Mouse (Mus musculus) liver, adult 10 weeks (tissue): Measurements from ENCODE around the gene Zfp740. TPM values are rescaled to one million over a fixed set of nuclear protein-coding genes. Genes with fewer than 3 reads are reported as not detected.

ENCODE experiments used
- polyA plus RNA-seq: library from polyadenylated mRNA; stranded (reverse); fragments of 350-450 nt; fragmentation: Illumina TruSeq; extraction: RNeasy Lipid Tissue Mini Kit (QIAGEN cat#74804); gene quantifications from one replicate; pipeline ENCODE4 v1.2.3, GENCODE M21; 2014; ENCODE audit warnings: low read depth, low replicate concordance

Gene Zfp740
- polyA plus RNA-seq, result 9.0 TPM

DNA sequence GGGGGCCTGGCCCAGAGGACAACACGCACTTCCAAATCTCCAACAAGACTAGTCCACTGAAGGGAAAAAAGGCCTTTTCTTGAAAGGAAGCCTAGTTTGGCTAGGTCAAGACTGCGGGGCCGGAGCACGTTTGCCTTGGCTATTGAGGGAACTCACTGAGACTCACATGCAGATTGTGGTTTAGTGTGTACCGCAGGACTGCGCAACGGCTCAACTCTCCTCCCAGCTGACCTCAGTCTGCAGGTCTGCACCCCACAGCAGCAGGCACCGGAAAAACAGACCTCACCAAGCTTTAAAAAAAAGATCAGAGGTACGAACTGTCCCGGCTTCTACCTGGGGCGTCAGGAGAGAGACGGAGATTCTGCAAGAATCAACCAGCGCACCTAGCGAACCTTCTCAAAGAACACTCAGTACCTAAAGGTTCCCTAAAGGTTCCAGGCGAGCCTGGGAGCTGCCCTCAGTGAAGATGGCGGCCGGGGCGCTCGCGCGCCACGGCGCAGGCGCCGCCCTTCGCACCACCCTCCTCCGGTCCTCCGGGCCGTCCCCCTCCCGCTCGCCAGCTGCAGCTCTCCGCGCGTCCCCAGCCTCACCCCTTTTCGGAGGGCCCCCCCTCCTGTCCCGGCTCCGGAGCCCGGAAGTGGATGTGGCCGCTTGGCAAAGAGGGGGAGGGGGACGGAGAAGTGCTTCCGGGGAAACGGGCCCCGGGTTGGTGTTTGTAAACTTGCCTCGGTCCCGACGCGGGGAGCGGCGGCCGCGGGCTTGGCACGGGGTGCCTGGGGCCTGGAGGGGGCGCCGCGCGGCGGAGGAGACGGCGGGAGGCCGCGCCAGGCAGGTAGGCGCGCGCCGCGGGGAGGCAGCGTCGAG, at the start of gene Zfp740:
Gene Zfp740 (plus strand): TSS at position 279 of the 864 bp plus-strand sequence.

DNA sequence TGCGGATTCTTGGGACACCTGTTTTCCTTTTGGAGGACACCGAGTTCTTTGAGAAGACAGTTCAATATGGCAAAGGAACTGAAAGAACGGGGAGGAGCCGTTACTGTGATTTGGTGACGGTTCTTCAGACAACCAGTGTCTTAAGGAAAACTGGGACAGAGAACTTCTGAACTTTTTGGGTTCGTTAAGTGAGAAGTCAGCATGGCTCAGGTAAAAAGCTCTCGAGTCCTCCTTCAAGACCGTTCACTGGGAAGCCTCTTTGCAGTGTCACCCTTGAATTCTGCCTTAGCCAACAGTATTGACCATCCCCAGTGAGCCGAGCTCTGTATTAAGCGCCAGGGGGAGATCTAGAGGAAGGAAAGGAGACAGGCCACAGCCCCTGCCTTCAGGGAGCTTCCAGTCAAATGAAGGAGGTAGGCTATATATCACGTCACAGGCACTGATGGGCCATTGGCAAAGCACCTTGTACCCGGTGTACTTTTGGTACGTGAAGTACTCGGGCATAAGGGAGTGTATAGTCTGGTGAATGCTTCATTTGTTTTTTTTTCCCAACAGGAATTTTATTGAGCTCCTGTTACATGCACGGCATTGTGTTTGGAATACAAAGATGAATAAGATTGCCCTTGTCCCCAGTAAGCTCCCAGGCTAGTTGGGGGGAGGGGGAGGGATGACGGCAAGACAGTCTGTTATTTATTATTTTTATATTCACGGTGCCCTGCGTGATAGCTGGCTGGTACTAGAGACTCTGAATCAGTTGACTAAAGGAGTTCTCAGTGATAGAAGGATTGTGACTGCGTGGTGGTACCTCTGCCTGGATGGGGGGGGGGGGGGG, 1.8 kb downstream of the Zfp740 start, which contains the start of gene Csad:
Gene Csad (minus strand): TSS at position 51 of the 832 bp plus-strand sequence.

DNA sequence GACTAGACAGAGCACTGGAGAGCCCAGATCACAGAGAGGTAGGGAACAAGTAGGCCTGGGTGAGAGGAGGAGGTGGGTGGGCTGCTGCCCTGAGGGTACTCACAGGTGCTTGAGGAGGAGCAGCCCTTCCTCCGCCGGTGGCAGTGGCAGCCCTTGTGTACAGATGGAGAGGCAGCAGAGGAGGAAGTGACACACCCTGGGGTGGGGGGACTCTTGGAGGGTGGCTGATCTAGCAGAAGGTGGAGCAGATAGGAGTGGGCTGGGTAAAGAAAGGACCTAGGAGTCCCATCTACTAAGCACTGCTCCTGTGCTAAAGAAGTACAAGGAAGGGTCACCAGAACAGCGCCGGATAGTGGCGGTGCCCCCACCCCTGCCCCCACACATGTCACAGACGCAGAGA, 28.7 kb downstream of the Zfp740 start, which contains the start of gene Itgb7:
Gene Itgb7 (minus strand): TSS at position 197 of the 400 bp plus-strand sequence.

DNA sequence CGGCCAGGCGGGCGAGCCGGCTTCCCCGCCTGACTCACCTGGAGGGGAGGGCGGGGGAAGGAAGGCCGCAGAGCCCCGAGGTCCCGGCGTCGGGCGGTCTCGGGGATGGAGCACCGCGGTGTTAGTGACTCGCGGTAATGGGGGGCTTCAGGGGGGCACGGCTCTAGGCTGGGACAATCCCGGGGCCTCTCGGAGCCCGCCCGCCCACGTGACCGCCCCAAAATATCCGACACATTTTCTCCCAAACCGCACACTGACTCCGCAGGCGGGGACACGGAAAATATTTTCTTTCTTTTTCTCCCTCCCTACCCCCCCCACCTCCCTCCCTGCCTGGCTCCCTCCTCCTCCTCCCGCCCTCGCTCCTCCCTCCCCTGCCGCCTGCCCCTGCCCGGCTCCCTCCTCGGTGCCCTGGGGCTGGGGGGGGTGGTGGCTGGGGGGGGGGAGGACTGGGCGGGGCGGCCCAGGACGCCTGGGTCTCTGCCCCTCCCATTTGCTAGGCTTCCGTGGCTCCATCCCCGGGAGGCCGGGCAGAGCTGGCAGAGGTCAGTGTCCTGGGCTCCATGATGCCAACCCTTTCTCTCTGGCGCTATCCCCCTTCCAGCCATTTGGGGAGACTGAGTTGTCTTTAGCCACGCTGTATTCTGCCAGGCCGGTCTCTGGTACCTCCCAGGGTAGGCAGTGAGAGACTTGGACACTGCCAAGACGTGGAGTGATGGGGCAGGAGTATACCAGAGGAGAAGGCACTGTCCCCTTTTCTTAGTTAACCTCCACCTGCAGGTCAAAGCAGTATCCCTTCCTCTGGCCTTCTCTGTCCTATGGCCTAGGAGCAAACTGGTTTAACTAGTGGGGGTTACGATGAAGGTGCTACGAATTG, 54.4 kb downstream of the Zfp740 start, which contains the start of gene Rarg:
Gene Rarg (minus strand): TSS at position 316 of the 874 bp plus-strand sequence.

Other genes with a start within 250 kb of the Zfp740 start
- gene Krt78, start 249.0 kb upstream of the Zfp740 start, polyA plus RNA-seq, result not detected
- 16.7 TPM for gene Krt8, start 198.8 kb upstream of the Zfp740 start, polyA plus RNA-seq
- 19.0 TPM for gene Krt18, start 175.1 kb upstream of the Zfp740 start, polyA plus RNA-seq
- 130 TPM for gene Eif4b, start 129.5 kb upstream of the Zfp740 start, polyA plus RNA-seq
- gene Tns2, start 102.8 kb upstream of the Zfp740 start, polyA plus RNA-seq, result 17.7 TPM
- gene Spryd3, start 67.0 kb upstream of the Zfp740 start, polyA plus RNA-seq, result 0.85 TPM
- not detected for gene Igfbp6, start 58.9 kb upstream of the Zfp740 start, polyA plus RNA-seq
- gene Soat2, start 52.7 kb upstream of the Zfp740 start, polyA plus RNA-seq, result 7.1 TPM
- gene Csad, start 1.5 kb downstream of the Zfp740 start, polyA plus RNA-seq, result 24.0 TPM
- gene Itgb7, start 28.7 kb downstream of the Zfp740 start, polyA plus RNA-seq, result 1.2 TPM
- gene Rarg, start 54.3 kb downstream of the Zfp740 start, polyA plus RNA-seq, result 0.98 TPM
- not detected for gene Gm9918, start 67.3 kb downstream of the Zfp740 start, polyA plus RNA-seq
- gene Mfsd5, start 76.2 kb downstream of the Zfp740 start, polyA plus RNA-seq, result 1.7 TPM
- gene Espl1, start 93.0 kb downstream of the Zfp740 start, polyA plus RNA-seq, result not detected
- 50.1 TPM for gene Pfdn5, start 122.9 kb downstream of the Zfp740 start, polyA plus RNA-seq
- gene Myg1, start 128.5 kb downstream of the Zfp740 start, polyA plus RNA-seq, result 10.0 TPM
- 2.5 TPM for gene Aaas, start 147.5 kb downstream of the Zfp740 start, polyA plus RNA-seq
- gene Sp7, start 163.9 kb downstream of the Zfp740 start, polyA plus RNA-seq, result not detected
- 23.3 TPM for gene Sp1, start 202.9 kb downstream of the Zfp740 start, polyA plus RNA-seq
- gene Amhr2, start 242.1 kb downstream of the Zfp740 start, polyA plus RNA-seq, result not detected